ENCODE assay signal across 12 mouse cellular contexts in genomic region chr3:130936336-130936735, GRCm38 (mm10).
DNase-seq lines count a peak whose midpoint lies in the region; ATAC-seq and TF ChIP-seq lines count a peak whose summit lies in the region.
"Had no signal": no experiment of that assay in that cellular context is flagged by ENCODE, and none has a peak within 500 bp of the region (broad histone marks: within the 10 kb centered on the region; RNA-seq: fewer than 3 reads in every experiment).

No protein-coding gene starts in this region.

- no peaks in the 10 kb centered on the region for H3K9me3 ChIP-seq in heart, embryonic 12.5 days (replicated peaks)
- H3K9me3 ChIP-seq in midbrain, embryonic 13.5 days, result no peaks in the 10 kb centered on the region
- no peaks in the 10 kb centered on the region for H3K9me3 ChIP-seq in midbrain, postnatal 0 days (ENCODE audit: low read length)
- no peaks in the 10 kb centered on the region for H3K9me3 ChIP-seq in limb, embryonic 14.5 days (ENCODE audit: control insufficient read depth, low read length)

- H3K27ac ChIP-seq in heart, embryonic 12.5 days (ENCODE audit: poor library complexity, severe bottlenecking), result no peak overlapping the region
- H3K27ac ChIP-seq in midbrain, embryonic 13.5 days, result no peak overlapping the region
- H3K27ac ChIP-seq in midbrain, postnatal 0 days (ENCODE audit: low read depth, low read length), result no peak overlapping the region
- no peak overlapping the region for H3K27ac ChIP-seq in limb, embryonic 14.5 days (replicated peaks; ENCODE audit: low read depth, low read length)
- H3K27ac ChIP-seq: macrophage had no signal

- H3K4me1 ChIP-seq in heart, embryonic 12.5 days (replicated peaks), result peaks cover 20% of the 10 kb centered on the region
- H3K4me1 ChIP-seq in midbrain, embryonic 13.5 days (replicated peaks), result peaks cover 6% of the 10 kb centered on the region; the same call in 1 of the 2 replicates
- H3K4me1 ChIP-seq in midbrain, postnatal 0 days (ENCODE audit: insufficient read depth, low read length), result no peaks in the 10 kb centered on the region
- peaks cover 9% of the 10 kb centered on the region; the same call in 1 of the 2 replicates for H3K4me1 ChIP-seq in limb, embryonic 14.5 days (ENCODE audit: control insufficient read depth, insufficient read depth, low read length)

- no peak for TF ChIP-seq POLR2A in limb, embryonic 14.5 days (IDR thresholded peaks at IDR 0.05; ENCODE audit: borderline replicate concordance, extremely low read depth, insufficient read depth, insufficient read length)

- H3K9ac ChIP-seq in heart, embryonic 12.5 days, result no peak overlapping the region
- no peak overlapping the region for H3K9ac ChIP-seq in midbrain, embryonic 13.5 days (replicated peaks)
- no peak overlapping the region for H3K9ac ChIP-seq in midbrain, postnatal 0 days (replicated peaks; ENCODE audit: low read length, poor library complexity, severe bottlenecking)
- H3K9ac ChIP-seq in limb, embryonic 14.5 days (ENCODE audit: low read depth, low read length, severe bottlenecking), result no peak overlapping the region

- H3K4me3 ChIP-seq in heart, embryonic 12.5 days, result no peak overlapping the region
- H3K4me3 ChIP-seq in midbrain, embryonic 13.5 days (replicated peaks), result no peak overlapping the region
- H3K4me3 ChIP-seq in midbrain, postnatal 0 days (ENCODE audit: low read depth, low read length), result no peak overlapping the region
- H3K4me3 ChIP-seq in limb, embryonic 14.5 days (replicated peaks; ENCODE audit: low read length), result no peak overlapping the region
- H3K4me3 ChIP-seq: myocyte had no signal

- TF ChIP-seq CTCF in midbrain, postnatal 0 days (IDR thresholded peaks at IDR 0.05), result no peak

- ATAC-seq in heart, embryonic 12.5 days (ENCODE audit: insufficient number of reproducible peaks, low FRiP score), result no peak
- ATAC-seq in midbrain, embryonic 13.5 days, result 0 out of 2 replicates have a peak, but pooled peaks have one; percentile 37
- no peak for ATAC-seq in midbrain, postnatal 0 days (ENCODE audit: low FRiP score)
- ATAC-seq in limb, embryonic 14.5 days (ENCODE audit: low FRiP score, low read depth), result 0 out of 2 replicates have a peak, but pooled peaks have one; percentile 39

- 13% methylated on average over 7 of the region's 7 CpGs for WGBS in heart, embryonic 12.5 days
- WGBS in midbrain, embryonic 13.5 days, result 28% methylated on average over 7 of the region's 7 CpGs
- WGBS in midbrain, postnatal 0 days, result 32% methylated on average over 7 of the region's 7 CpGs
- 32% methylated on average over 7 of the region's 7 CpGs for WGBS in limb, embryonic 14.5 days

- DNase-seq in heart, postnatal 4 days, result no peak
- DNase-seq in midbrain, postnatal 0 days (ENCODE audit: low spot score), result no peak
- no peak for DNase-seq in limb, embryonic 14.5 days (ENCODE audit: low spot score)
- DNase-seq in cerebellum, adult 11-12 months, result no peak
- no peak for DNase-seq in natural killer cell, adult 2 months (ENCODE audit: low spot score in 2 of 2)
- DNase-seq: adrenal gland, adult 2 months; kidney, postnatal 10 days had no signal

- H3K36me3 ChIP-seq in heart, embryonic 12.5 days, result no peaks in the 10 kb centered on the region
- no peaks in the 10 kb centered on the region for H3K36me3 ChIP-seq in midbrain, embryonic 13.5 days
- no peaks in the 10 kb centered on the region for H3K36me3 ChIP-seq in midbrain, postnatal 0 days (ENCODE audit: insufficient read depth, low read length)
- no peaks in the 10 kb centered on the region for H3K36me3 ChIP-seq in limb, embryonic 14.5 days (ENCODE audit: control insufficient read depth, insufficient read depth, low read length)

- H3K27me3 ChIP-seq in heart, embryonic 12.5 days (replicated peaks), result no peaks in the 10 kb centered on the region
- no peaks in the 10 kb centered on the region; the same call in 1 of the 2 replicates for H3K27me3 ChIP-seq in midbrain, embryonic 13.5 days
- H3K27me3 ChIP-seq in midbrain, postnatal 0 days (ENCODE audit: insufficient read depth, low read length), result no peaks in the 10 kb centered on the region
- no peaks in the 10 kb centered on the region for H3K27me3 ChIP-seq in limb, embryonic 14.5 days (ENCODE audit: control insufficient read depth, insufficient read depth, low read length)

- peak overlapping the region; percentile 31 for H3K4me2 ChIP-seq in heart, embryonic 12.5 days
- H3K4me2 ChIP-seq in midbrain, embryonic 13.5 days (replicated peaks), result no peak overlapping the region
- no peak overlapping the region for H3K4me2 ChIP-seq in midbrain, postnatal 0 days (ENCODE audit: low read depth, low read length, poor library complexity, severe bottlenecking)
- no peak overlapping the region for H3K4me2 ChIP-seq in limb, embryonic 14.5 days (replicated peaks; ENCODE audit: low read depth, low read length, severe bottlenecking)
- H3K4me2 ChIP-seq: liver, embryonic 11.5 days had no signal

Comparison
In these comparisons a context has a peak if more than half of its experiments do, and no peak if none do; other contexts are left out.
1. ATAC-seq: peak in midbrain, embryonic 13.5 days (single experiment) and limb, embryonic 14.5 days (single experiment); none in heart, embryonic 12.5 days (single experiment) and midbrain, postnatal 0 days (single experiment).